Mouse (Mus musculus): ENCODE measurements around the gene Tbx20. TPM values are rescaled to one million over a fixed set of nuclear protein-coding genes. Genes with fewer than 3 reads are reported as not detected.

The Tbx20 gene
- polyA plus RNA-seq (2017; shearing (Covaris generic)): not detected

GRCm38 (mm10) chr9:24774160-24774969, at the start of gene Tbx20:
Tbx20 (minus strand) TSS chr9:24774303.

GRCm38 (mm10) chr9:24695700-24696404, 78.3 kb downstream of the Tbx20 start, which contains the start of gene Dpy19l2:
Dpy19l2 (minus strand) TSS chr9:24696293.

Other genes with a start within 250 kb of the Tbx20 start
- not detected for gene Cypt4, start 149.1 kb downstream of the Tbx20 start, polyA plus RNA-seq (2017; shearing (Covaris generic))
- not detected for gene Dpy19l2, start 78.0 kb downstream of the Tbx20 start, polyA plus RNA-seq (2017; shearing (Covaris generic))

Data from activated CD4-positive, CD25-positive, alpha-beta regulatory T cell, adult 9 weeks (primary cell).